Mouse (Mus musculus): Measurements from ENCODE around the gene Ints3. TPM values are rescaled to one million over a fixed set of nuclear protein-coding genes. Genes with fewer than 3 reads are reported as not detected.

Gene Ints3
- polyA plus RNA-seq, 1 experiment = 22.9 TPM

DNA sequence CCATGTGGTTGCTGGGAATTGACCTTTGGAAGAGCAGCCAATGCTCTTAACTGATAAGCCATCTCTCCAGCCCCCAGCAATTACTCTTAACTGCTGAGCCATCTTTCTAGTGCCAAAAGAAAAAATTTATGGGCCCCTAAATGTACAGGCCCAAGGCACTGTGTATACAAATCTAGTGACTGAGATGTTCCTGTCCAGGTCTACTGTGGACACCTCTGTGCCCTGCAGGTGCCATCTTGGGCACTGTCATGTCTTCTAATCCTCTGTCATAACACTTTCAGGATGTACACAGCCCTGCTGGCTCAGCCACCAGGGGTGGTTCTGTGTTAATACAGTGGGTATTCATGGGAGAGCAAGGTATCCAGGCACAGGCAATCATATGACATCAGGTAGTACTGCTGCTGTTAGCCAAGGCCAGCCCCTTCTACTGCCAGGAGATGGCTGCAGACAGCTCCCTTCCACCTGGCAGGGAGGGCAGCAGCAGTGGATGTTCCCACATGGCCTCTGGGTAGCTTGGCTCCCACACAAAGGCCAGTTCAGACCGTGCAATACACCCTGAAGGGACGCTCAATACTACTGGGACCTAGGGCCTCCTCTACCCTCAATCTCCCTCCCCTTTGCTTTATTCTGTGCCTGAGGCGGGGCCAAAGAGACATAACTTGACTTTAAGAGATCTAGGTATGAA, 57.7 kb downstream of the Ints3 start:
- DNase-seq = no peak
- Histone ChIP-seq H3K27me3 (replicated peaks; ENCODE audit: control insufficient read depth, insufficient read depth, low read length) (no peaks in the 10 kb centered on the region), H3K36me3 (ENCODE audit: control insufficient read depth, insufficient read depth, low read length) (no peaks in the 10 kb centered on the region), H3K27ac (ENCODE audit: insufficient read depth, low read depth, low read length) (no peak overlapping the region), H3K4me3 (ENCODE audit: insufficient read depth, low read depth, low read length) (no peak overlapping the region), H3K4me1 (ENCODE audit: control insufficient read depth, insufficient read depth, low read length) (no peaks in the 10 kb centered on the region)
- TF ChIP-seq POLR2A (IDR thresholded peaks at IDR 0.05; ENCODE audit: low read depth, low read length) (no peak), CTCF (conservative IDR thresholded peaks at IDR 0.05; ENCODE audit: insufficient read depth, insufficient read length, low read depth, low read length) (no peak)
- WGBS = 65% methylated on average over 3 of the region's 3 CpGs

DNA sequence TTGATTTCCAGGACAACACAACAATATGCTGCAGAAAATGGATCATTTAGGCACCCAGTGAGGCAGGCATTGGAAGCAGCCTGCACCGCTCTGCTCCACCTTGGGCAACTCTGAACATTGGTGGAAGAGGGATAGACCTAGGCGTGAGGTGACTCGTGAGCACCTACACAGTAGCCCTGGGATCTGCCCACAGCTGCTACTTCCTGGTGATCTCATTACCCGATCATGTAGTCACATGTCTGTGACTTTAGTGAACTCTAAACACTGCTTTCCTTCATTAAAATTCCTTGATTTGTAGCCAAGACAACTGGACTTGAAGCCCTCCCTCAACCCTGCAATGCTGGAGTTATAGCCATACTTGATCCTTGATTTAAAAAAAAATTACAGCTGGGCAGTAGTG, 59.1 kb downstream of the Ints3 start:
- 42% methylated on average over 4 of the region's 4 CpGs for WGBS
- Histone ChIP-seq H3K27ac (ENCODE audit: insufficient read depth, low read depth, low read length) (no peak overlapping the region), H3K4me1 (ENCODE audit: control insufficient read depth, insufficient read depth, low read length) (no peaks in the 10 kb centered on the region), H3K27me3 (replicated peaks; ENCODE audit: control insufficient read depth, insufficient read depth, low read length) (no peaks in the 10 kb centered on the region), H3K36me3 (ENCODE audit: control insufficient read depth, insufficient read depth, low read length) (no peaks in the 10 kb centered on the region), H3K4me3 (ENCODE audit: insufficient read depth, low read depth, low read length) (no peak overlapping the region)
- DNase-seq = peak; percentile 51
- TF ChIP-seq CTCF (conservative IDR thresholded peaks at IDR 0.05; ENCODE audit: insufficient read depth, insufficient read length, low read depth, low read length) (no peak), POLR2A (IDR thresholded peaks at IDR 0.05; ENCODE audit: low read depth, low read length) (no peak)

DNA sequence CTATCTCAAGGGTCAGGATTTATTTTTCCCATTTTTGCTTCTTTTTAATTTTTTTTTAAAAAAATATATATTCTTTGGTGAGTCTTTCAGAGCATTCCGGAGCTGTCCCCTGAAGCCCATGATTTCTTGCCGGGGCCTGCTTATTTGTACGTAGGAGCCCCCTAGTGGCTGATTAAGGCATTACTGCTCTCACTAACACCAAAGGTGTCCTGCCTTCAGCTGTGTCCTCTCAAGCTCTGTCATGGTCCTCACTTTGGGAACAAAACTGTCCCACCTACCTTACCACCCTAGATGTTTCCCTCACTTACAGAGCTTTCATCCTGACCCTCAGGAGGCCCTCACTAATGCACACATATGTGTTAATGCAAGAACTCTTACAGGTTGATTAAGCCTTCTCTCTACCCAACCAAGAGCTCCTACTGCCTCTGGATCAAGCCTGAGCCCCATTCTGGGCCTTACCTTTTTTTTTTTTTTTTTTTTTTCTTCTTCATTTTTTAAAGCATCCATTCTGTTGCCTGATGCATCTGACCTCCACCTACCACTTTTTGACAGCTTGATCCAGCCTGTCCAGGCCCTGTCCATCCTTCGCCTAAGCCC, 59.9 kb downstream of the Ints3 start:
- no peaks in the 10 kb centered on the region for H3K27me3 ChIP-seq (replicated peaks; ENCODE audit: control insufficient read depth, insufficient read depth, low read length)
- H3K27ac ChIP-seq (ENCODE audit: insufficient read depth, low read depth, low read length) = no peak overlapping the region
- H3K36me3 ChIP-seq (ENCODE audit: control insufficient read depth, insufficient read depth, low read length) = no peaks in the 10 kb centered on the region
- peak; percentile 89 for DNase-seq
- TF ChIP-seq POLR2A (IDR thresholded peaks at IDR 0.05; ENCODE audit: low read depth, low read length) = no peak
- peak; percentile 80 for TF ChIP-seq CTCF (conservative IDR thresholded peaks at IDR 0.05; ENCODE audit: insufficient read depth, insufficient read length, low read depth, low read length)
- H3K4me3 ChIP-seq (ENCODE audit: insufficient read depth, low read depth, low read length) = no peak overlapping the region
- 26% methylated on average over 4 of the region's 4 CpGs for WGBS
- H3K4me1 ChIP-seq (ENCODE audit: control insufficient read depth, insufficient read depth, low read length) = no peaks in the 10 kb centered on the region

DNA sequence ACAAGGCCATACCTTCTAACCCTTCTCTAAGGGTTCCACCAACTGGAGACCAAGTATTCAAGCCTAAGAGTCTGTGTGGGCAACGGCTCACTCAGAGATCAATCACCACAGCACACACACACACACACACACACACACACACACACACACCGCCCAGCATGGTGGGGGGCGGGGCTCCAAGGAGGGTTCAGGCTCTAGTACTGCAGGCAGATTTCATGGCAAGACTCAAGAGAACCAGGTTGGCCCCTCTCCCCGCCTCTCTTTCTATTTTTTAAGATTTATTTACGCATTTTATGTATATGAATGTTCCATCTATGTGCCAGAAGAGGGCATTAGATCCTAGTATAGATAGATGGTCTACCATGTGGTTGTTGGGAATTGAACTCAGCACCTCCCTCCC, 60.6 kb downstream of the Ints3 start:
- no peak for DNase-seq
- H3K36me3 ChIP-seq (ENCODE audit: control insufficient read depth, insufficient read depth, low read length) = no peaks in the 10 kb centered on the region
- no peaks in the 10 kb centered on the region for H3K4me1 ChIP-seq (ENCODE audit: control insufficient read depth, insufficient read depth, low read length)
- TF ChIP-seq POLR2A (IDR thresholded peaks at IDR 0.05; ENCODE audit: low read depth, low read length) (no peak), CTCF (conservative IDR thresholded peaks at IDR 0.05; ENCODE audit: insufficient read depth, insufficient read length, low read depth, low read length) (no peak)
- no peak overlapping the region for H3K4me3 ChIP-seq (ENCODE audit: insufficient read depth, low read depth, low read length)
- no peaks in the 10 kb centered on the region for H3K27me3 ChIP-seq (replicated peaks; ENCODE audit: control insufficient read depth, insufficient read depth, low read length)
- 50% methylated on average over 5 of the region's 5 CpGs for WGBS
- no peak overlapping the region for H3K27ac ChIP-seq (ENCODE audit: insufficient read depth, low read depth, low read length)

DNA sequence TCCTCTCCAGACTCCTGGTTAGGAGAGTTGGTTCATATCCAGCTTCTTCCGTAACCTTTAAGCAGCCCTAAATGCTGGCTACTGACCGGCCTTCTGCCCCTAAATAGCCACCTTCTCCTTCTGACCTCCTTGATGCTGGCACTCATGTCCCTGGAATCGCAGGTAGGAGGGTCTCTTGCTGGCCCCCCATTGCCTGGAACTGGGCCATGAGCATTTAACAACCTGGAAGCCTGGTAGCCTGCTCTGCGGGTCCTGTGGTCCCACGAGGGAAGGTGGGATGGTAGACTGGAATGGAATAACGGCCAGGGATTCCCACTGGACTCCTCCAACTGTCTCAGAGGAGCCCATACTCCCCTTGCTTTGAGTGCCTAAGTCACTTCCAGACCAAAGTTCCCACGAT, 61.6 kb downstream of the Ints3 start:
- 71% methylated on average over 7 of the region's 7 CpGs for WGBS
- TF ChIP-seq CTCF (conservative IDR thresholded peaks at IDR 0.05; ENCODE audit: insufficient read depth, insufficient read length, low read depth, low read length) = no peak
- TF ChIP-seq POLR2A (IDR thresholded peaks at IDR 0.05; ENCODE audit: low read depth, low read length) = no peak
- Histone ChIP-seq H3K4me1 (ENCODE audit: control insufficient read depth, insufficient read depth, low read length) (no peaks in the 10 kb centered on the region), H3K27ac (ENCODE audit: insufficient read depth, low read depth, low read length) (no peak overlapping the region), H3K27me3 (replicated peaks; ENCODE audit: control insufficient read depth, insufficient read depth, low read length) (no peaks in the 10 kb centered on the region), H3K36me3 (ENCODE audit: control insufficient read depth, insufficient read depth, low read length) (no peaks in the 10 kb centered on the region), H3K4me3 (ENCODE audit: insufficient read depth, low read depth, low read length) (no peak overlapping the region)
- DNase-seq = no peak

DNA sequence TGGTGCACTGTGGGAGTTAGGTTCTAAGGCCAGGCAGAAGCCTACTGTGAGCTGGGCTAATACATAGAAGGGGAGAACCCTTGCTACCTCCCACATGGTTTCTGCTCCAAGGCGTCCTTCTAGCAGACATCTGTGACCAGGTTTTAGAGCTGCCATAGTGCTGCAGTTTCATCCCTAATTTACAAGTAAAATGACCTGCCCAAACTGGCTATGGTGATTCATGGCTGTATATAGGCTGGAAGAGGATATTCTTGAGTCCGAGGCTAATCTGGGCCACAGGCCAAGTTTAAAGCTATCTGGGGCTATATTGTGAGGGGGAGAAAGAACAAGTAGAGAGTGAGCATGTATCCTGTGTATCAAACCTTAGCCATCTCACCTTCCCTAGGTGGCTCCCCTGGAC, 64.4 kb downstream of the Ints3 start:
- WGBS = 40% methylated on average over 2 of the region's 2 CpGs
- no peaks in the 10 kb centered on the region for H3K36me3 ChIP-seq (ENCODE audit: control insufficient read depth, insufficient read depth, low read length)
- H3K4me1 ChIP-seq (ENCODE audit: control insufficient read depth, insufficient read depth, low read length) = no peaks in the 10 kb centered on the region
- H3K27me3 ChIP-seq (replicated peaks; ENCODE audit: control insufficient read depth, insufficient read depth, low read length) = no peaks in the 10 kb centered on the region
- no peak for DNase-seq
- TF ChIP-seq POLR2A (IDR thresholded peaks at IDR 0.05; ENCODE audit: low read depth, low read length) (no peak), CTCF (conservative IDR thresholded peaks at IDR 0.05; ENCODE audit: insufficient read depth, insufficient read length, low read depth, low read length) (no peak)
- no peak overlapping the region for H3K27ac ChIP-seq (ENCODE audit: insufficient read depth, low read depth, low read length)
- no peak overlapping the region for H3K4me3 ChIP-seq (ENCODE audit: insufficient read depth, low read depth, low read length)

DNA sequence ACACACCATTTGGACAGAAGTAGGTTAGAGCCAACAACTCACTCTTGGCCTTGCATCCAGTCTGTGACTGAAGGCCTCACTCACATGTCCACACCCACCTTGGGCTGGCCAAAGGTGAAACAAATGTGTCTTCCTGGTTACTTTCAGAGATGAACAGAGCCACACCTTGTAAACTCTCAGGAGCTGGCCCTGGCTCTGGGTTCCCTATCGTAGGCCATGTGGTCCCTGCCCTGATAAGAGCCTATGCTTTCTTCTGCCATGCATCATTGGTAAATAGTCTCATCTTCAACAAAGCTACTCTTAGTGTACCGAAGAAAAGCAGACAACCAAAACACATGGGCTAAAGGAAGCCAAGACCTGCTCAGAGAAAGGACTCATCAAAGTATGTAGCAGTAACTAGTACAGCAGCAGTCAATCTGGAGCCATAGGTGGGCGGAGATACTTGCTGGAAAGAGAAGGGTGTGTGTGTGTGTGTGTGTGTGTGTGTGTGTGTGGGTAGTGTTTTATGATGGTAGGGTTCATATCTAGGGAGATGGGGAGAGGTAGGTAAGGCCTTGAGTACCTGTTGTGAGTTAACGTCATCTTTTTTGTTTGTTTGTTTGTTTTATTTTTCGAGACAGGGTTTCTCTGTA, 66.3 kb downstream of the Ints3 start:
- H3K36me3 ChIP-seq (ENCODE audit: control insufficient read depth, insufficient read depth, low read length) = no peaks in the 10 kb centered on the region
- TF ChIP-seq CTCF (conservative IDR thresholded peaks at IDR 0.05; ENCODE audit: insufficient read depth, insufficient read length, low read depth, low read length) (no peak), POLR2A (IDR thresholded peaks at IDR 0.05; ENCODE audit: low read depth, low read length) (no peak)
- no peaks in the 10 kb centered on the region for H3K27me3 ChIP-seq (replicated peaks; ENCODE audit: control insufficient read depth, insufficient read depth, low read length)
- H3K4me3 ChIP-seq (ENCODE audit: insufficient read depth, low read depth, low read length) = no peak overlapping the region
- DNase-seq = no peak
- no peak overlapping the region for H3K27ac ChIP-seq (ENCODE audit: insufficient read depth, low read depth, low read length)
- WGBS = 91% methylated on average over 5 of the region's 5 CpGs
- no peaks in the 10 kb centered on the region for H3K4me1 ChIP-seq (ENCODE audit: control insufficient read depth, insufficient read depth, low read length)

Measured in kidney, adult 2 months (tissue).